8 mouse cellular contexts compared by ENCODE assay signal in the genomic region with DNA sequence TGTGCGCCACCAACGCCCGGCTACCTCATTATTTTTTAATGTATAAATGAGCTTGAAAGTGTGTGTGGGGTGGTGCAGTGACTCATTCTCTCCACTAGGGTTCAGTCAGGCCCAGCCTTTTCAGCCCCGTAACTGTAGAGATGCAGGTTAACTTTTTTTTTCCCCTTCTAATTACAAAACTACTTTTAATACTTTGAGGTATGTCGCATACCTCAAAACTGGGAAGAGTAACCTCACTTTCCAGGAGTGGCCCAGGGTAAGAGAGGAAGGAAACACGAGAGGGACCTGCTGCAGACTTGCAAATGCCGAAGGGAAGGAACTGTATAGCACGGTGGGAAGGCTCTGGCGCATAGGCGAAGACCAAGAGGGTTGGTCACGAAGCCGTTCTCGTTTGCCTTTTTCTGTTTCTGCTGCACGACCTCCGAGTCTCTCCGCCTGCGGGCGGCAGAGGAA. TPM values are rescaled to one million over a fixed set of nuclear protein-coding genes. Genes with fewer than 3 reads are reported as not detected.
DNase-seq lines count a peak whose midpoint lies in the region; ATAC-seq and TF ChIP-seq lines count a peak whose summit lies in the region.

No protein-coding gene starts in this region.

- H3K9ac ChIP-seq in intestine, embryonic 16.5 days (ENCODE audit: low read depth, low read length): peak overlapping the region; percentile 58
- H3K9ac ChIP-seq in limb, embryonic 14.5 days (ENCODE audit: low read depth, low read length, severe bottlenecking): peak overlapping the region; percentile 32; the same call in 1 of the 2 replicates
- H3K9ac ChIP-seq in midbrain, embryonic 14.5 days (replicated peaks; ENCODE audit: low read length): 0 out of 2 replicates have a peak overlapping the region, but pooled peaks have one; percentile 24

- intact Hi-C loops in gastrocnemius, postnatal 14 days (cut with DNase I; ENCODE audit: low total_unique reads): loop anchor here (5.0 kb wide), 1 partner anchor 69 kb away; no protein-coding TSS in a partner anchor

- ATAC-seq in intestine, embryonic 16.5 days: peak; percentile 47; the same call in 1 of the 2 replicates
- 0 out of 2 replicates have a peak, but pooled peaks have one; percentile 35 for ATAC-seq in limb, embryonic 14.5 days (ENCODE audit: low FRiP score, low read depth)
- ATAC-seq in midbrain, embryonic 14.5 days (ENCODE audit: low FRiP score, low TSS enrichment): no peak

- no peak for TF ChIP-seq POLR2A in limb, embryonic 14.5 days (IDR thresholded peaks at IDR 0.05; ENCODE audit: borderline replicate concordance, extremely low read depth, insufficient read depth, insufficient read length)

- peak overlapping the region; percentile 59 for H3K4me2 ChIP-seq in intestine, embryonic 16.5 days (ENCODE audit: low read depth, low read length)
- peak overlapping the region; percentile 49 for H3K4me2 ChIP-seq in limb, embryonic 14.5 days (replicated peaks; ENCODE audit: low read depth, low read length, severe bottlenecking)
- peak overlapping the region; percentile 45 for H3K4me2 ChIP-seq in midbrain, embryonic 14.5 days (ENCODE audit: low read length)

- H3K9me3 ChIP-seq in intestine, embryonic 16.5 days (ENCODE audit: control insufficient read depth, low read length): no peaks in the 10 kb centered on the region
- H3K9me3 ChIP-seq in limb, embryonic 14.5 days (ENCODE audit: control insufficient read depth, low read length): no peaks in the 10 kb centered on the region
- H3K9me3 ChIP-seq in midbrain, embryonic 14.5 days (ENCODE audit: control insufficient read depth, low read length): no peaks in the 10 kb centered on the region

- H3K4me1 ChIP-seq in intestine, embryonic 16.5 days (ENCODE audit: control insufficient read depth, insufficient read depth, low read length): peaks cover 11% of the 10 kb centered on the region; the same call in 1 of the 2 replicates
- peaks cover 5% of the 10 kb centered on the region for H3K4me1 ChIP-seq in limb, embryonic 14.5 days (ENCODE audit: control insufficient read depth, insufficient read depth, low read length)
- H3K4me1 ChIP-seq in midbrain, embryonic 14.5 days (ENCODE audit: control insufficient read depth, insufficient read depth, low read length): peaks cover 5% of the 10 kb centered on the region

- DNase-seq in left cerebral cortex, adult 18-20 months (ENCODE audit: low spot score in 2 of 2): peak; percentile 49 to 53
- no peak for DNase-seq in left cerebral cortex, adult 11 months (ENCODE audit: low spot score)
- peak; percentile 43 to 54 for DNase-seq in cerebellum, postnatal 4 days (ENCODE audit: low spot score in 2 of 2)
- DNase-seq in gastrocnemius, postnatal 14 days: peak; percentile 41
- peak; percentile 78 for DNase-seq in limb, embryonic 14.5 days (ENCODE audit: low spot score)
- peak; percentile 77 for DNase-seq in midbrain, embryonic 14.5 days
- DNase-seq in spleen, adult 12 weeks (ENCODE audit: low spot score): peak; percentile 30

- H3K27ac ChIP-seq in intestine, embryonic 16.5 days (ENCODE audit: low read length): no peak overlapping the region
- H3K27ac ChIP-seq in limb, embryonic 14.5 days (replicated peaks; ENCODE audit: low read depth, low read length): no peak overlapping the region
- no peak overlapping the region for H3K27ac ChIP-seq in midbrain, embryonic 14.5 days (replicated peaks; ENCODE audit: low read depth, low read length)

- H3K4me3 ChIP-seq in intestine, embryonic 16.5 days (ENCODE audit: low read length): peak overlapping the region; percentile 37
- peak overlapping the region; percentile 31 for H3K4me3 ChIP-seq in limb, embryonic 14.5 days (replicated peaks; ENCODE audit: low read length)
- H3K4me3 ChIP-seq in midbrain, embryonic 14.5 days (replicated peaks; ENCODE audit: low read depth, low read length): 0 out of 2 replicates have a peak overlapping the region, but pooled peaks have one; percentile 6

- no peaks in the 10 kb centered on the region; the same call in 1 of the 2 replicates for H3K36me3 ChIP-seq in intestine, embryonic 16.5 days (ENCODE audit: control insufficient read depth, insufficient read depth, low read length)
- no peaks in the 10 kb centered on the region for H3K36me3 ChIP-seq in limb, embryonic 14.5 days (ENCODE audit: control insufficient read depth, insufficient read depth, low read length)
- H3K36me3 ChIP-seq in midbrain, embryonic 14.5 days (ENCODE audit: control insufficient read depth, insufficient read depth, low read length): no peaks in the 10 kb centered on the region

- no peaks in the 10 kb centered on the region for H3K27me3 ChIP-seq in intestine, embryonic 16.5 days (replicated peaks; ENCODE audit: control insufficient read depth, insufficient read depth, low read length)
- H3K27me3 ChIP-seq in limb, embryonic 14.5 days (ENCODE audit: control insufficient read depth, insufficient read depth, low read length): no peaks in the 10 kb centered on the region
- H3K27me3 ChIP-seq in midbrain, embryonic 14.5 days (ENCODE audit: control insufficient read depth, insufficient read depth, low read length): no peaks in the 10 kb centered on the region

- WGBS in intestine, embryonic 16.5 days: under 1% methylated on average over 18 of the region's 18 CpGs
- 1% methylated on average over 18 of the region's 18 CpGs for WGBS in limb, embryonic 14.5 days
- WGBS in midbrain, embryonic 14.5 days: under 1% methylated on average over 18 of the region's 18 CpGs

RNA-seq across cellular contexts. Expression of a gene that starts 1.3 kb away (rescaled TPM):
- 10 to 100 TPM; 10.4 to 10.8 TPM for total RNA-seq in left cerebral cortex, adult 18-20 months (2021)
- 10 to 100 TPM; 39.3 to 40.6 TPM for total RNA-seq in gastrocnemius, postnatal 14 days (2021)
- polyA plus RNA-seq in intestine, embryonic 16.5 days (2015; fragmentation: Nextera tagmentation; extraction: Ambion mirVana): 36.1 and 40.1 TPM in 2 replicates
- 22.3 and 27.4 TPM in 2 replicates for polyA plus RNA-seq in limb, embryonic 14.5 days (2012; rRNA removed)
- polyA plus RNA-seq in limb, embryonic 14.5 days (2014; fragmentation: Nextera tagmentation; extraction: Ambion mirVana): 36.9 and 38.7 TPM in 2 replicates
- polyA plus RNA-seq in midbrain, embryonic 14.5 days (2014; fragmentation: Nextera tagmentation; extraction: Ambion mirVana): 15.1 and 16.8 TPM in 2 replicates

RNA-seq across cellular contexts. Expression of a gene that starts 12.7 kb away (rescaled TPM):
- total RNA-seq in left cerebral cortex, adult 18-20 months (2021): not detected
- total RNA-seq in gastrocnemius, postnatal 14 days (2021): not detected
- polyA plus RNA-seq in intestine, embryonic 16.5 days (2015; fragmentation: Nextera tagmentation; extraction: Ambion mirVana): 0.06 TPM in 1 of 2 replicates, not detected in the other
- polyA plus RNA-seq in limb, embryonic 14.5 days (2012; rRNA removed): 0.88 and 1.7 TPM in 2 replicates
- 0.17 and 0.37 TPM in 2 replicates for polyA plus RNA-seq in limb, embryonic 14.5 days (2014; fragmentation: Nextera tagmentation; extraction: Ambion mirVana)
- 0.12 and 0.17 TPM in 2 replicates for polyA plus RNA-seq in midbrain, embryonic 14.5 days (2014; fragmentation: Nextera tagmentation; extraction: Ambion mirVana)

RNA-seq across cellular contexts. Expression of a gene that starts 18.6 kb away (rescaled TPM):
- 10 to 100 TPM; 33.0 to 39.9 TPM for total RNA-seq in left cerebral cortex, adult 18-20 months (2021)
- total RNA-seq in gastrocnemius, postnatal 14 days (2021): 1 to 10 TPM in 1 of 2 experiments, under 1 TPM in 1; 0.88 to 1.1 TPM
- polyA plus RNA-seq in intestine, embryonic 16.5 days (2015; fragmentation: Nextera tagmentation; extraction: Ambion mirVana): 2.2 and 2.8 TPM in 2 replicates
- 4.8 and 5.8 TPM in 2 replicates for polyA plus RNA-seq in limb, embryonic 14.5 days (2012; rRNA removed)
- 2.0 and 2.5 TPM in 2 replicates for polyA plus RNA-seq in limb, embryonic 14.5 days (2014; fragmentation: Nextera tagmentation; extraction: Ambion mirVana)
- 0.70 and 1.3 TPM in 2 replicates for polyA plus RNA-seq in midbrain, embryonic 14.5 days (2014; fragmentation: Nextera tagmentation; extraction: Ambion mirVana)

RNA-seq across cellular contexts. Expression of a gene that starts 19.0 kb away (rescaled TPM):
- total RNA-seq in left cerebral cortex, adult 18-20 months (2021): 1 to 10 TPM; 7.0 to 9.2 TPM
- total RNA-seq in gastrocnemius, postnatal 14 days (2021): 1 to 10 TPM; 3.9 to 5.1 TPM
- polyA plus RNA-seq in intestine, embryonic 16.5 days (2015; fragmentation: Nextera tagmentation; extraction: Ambion mirVana): 29.0 and 33.3 TPM in 2 replicates
- polyA plus RNA-seq in limb, embryonic 14.5 days (2012; rRNA removed): 31.7 and 32.4 TPM in 2 replicates
- 48.6 and 54.7 TPM in 2 replicates for polyA plus RNA-seq in limb, embryonic 14.5 days (2014; fragmentation: Nextera tagmentation; extraction: Ambion mirVana)
- polyA plus RNA-seq in midbrain, embryonic 14.5 days (2014; fragmentation: Nextera tagmentation; extraction: Ambion mirVana): 13.5 and 19.5 TPM in 2 replicates

RNA-seq across cellular contexts. Expression of a gene that starts 32.8 kb away (rescaled TPM):
- 10 to 100 TPM; 14.9 to 15.4 TPM for total RNA-seq in left cerebral cortex, adult 18-20 months (2021)
- 10 to 100 TPM; 55.2 to 57.9 TPM for total RNA-seq in gastrocnemius, postnatal 14 days (2021)
- 24.9 and 25.2 TPM in 2 replicates for polyA plus RNA-seq in intestine, embryonic 16.5 days (2015; fragmentation: Nextera tagmentation; extraction: Ambion mirVana)
- 113 and 117 TPM in 2 replicates for polyA plus RNA-seq in limb, embryonic 14.5 days (2012; rRNA removed)
- 33.8 and 35.9 TPM in 2 replicates for polyA plus RNA-seq in limb, embryonic 14.5 days (2014; fragmentation: Nextera tagmentation; extraction: Ambion mirVana)
- polyA plus RNA-seq in midbrain, embryonic 14.5 days (2014; fragmentation: Nextera tagmentation; extraction: Ambion mirVana): 5.0 and 7.1 TPM in 2 replicates
